Mouse (Mus musculus) intestine, embryonic 14.5 days (tissue): Measurements from ENCODE around the gene Cacna1s. TPM values are rescaled to one million over a fixed set of nuclear protein-coding genes. Genes with fewer than 3 reads are reported as not detected.
A peak's percentile ranks its signal among the peaks of the same experiment; 100 is the strongest.

Experiments
- ATAC-seq: fragments of 200-750 bp; cut with Nextera tagmentation; replicated peaks from 2 replicates; pipeline ENCODE4 v1.8.0; 2017; ENCODE audit warnings: low read depth, moderate number of reproducible peaks, moderate TSS enrichment, moderate library complexity; ENCODE audit not compliant: low FRiP score, low TSS enrichment
- DNase-seq: peaks from one replicate; pipeline ENCODE4 v3.0.0-alpha.2; 2018; ENCODE audit warnings: low spot score
- H3K27ac ChIP-seq: fragments of 300-500 bp; sonication (generic); 2 replicates; pipeline ENCODE4 v1.5.1; 2014; ENCODE audit warnings: low read depth, mild to moderate bottlenecking, control low read depth
- H3K27me3 ChIP-seq: fragments of 300-500 bp; sonication (generic); replicated peaks from 2 replicates; pipeline ENCODE4 v1.6.1; 2014; ENCODE audit warnings: low read length, control low read depth; ENCODE audit not compliant: control insufficient read depth, insufficient read depth
- H3K36me3 ChIP-seq: fragments of 300-500 bp; sonication (generic); 2 replicates; pipeline ENCODE4 v1.6.1; 2014; ENCODE audit warnings: low read length, control low read depth; ENCODE audit not compliant: control insufficient read depth, insufficient read depth
- H3K4me1 ChIP-seq: fragments of 300-500 bp; sonication (generic); replicated peaks from 2 replicates; pipeline ENCODE4 v1.6.1; 2014; ENCODE audit warnings: low read length, control low read depth, mixed read lengths; ENCODE audit not compliant: control insufficient read depth, insufficient read depth
- H3K4me2 ChIP-seq: fragments of 300-500 bp; sonication (generic); 2 replicates; pipeline ENCODE4 v1.6.1; 2014; ENCODE audit warnings: low read length
- H3K4me3 ChIP-seq: fragments of 300-500 bp; sonication (generic); 2 replicates; pipeline ENCODE4 v1.5.1; 2014; ENCODE audit warnings: low read depth, low read length, control low read depth, mixed read lengths
- H3K9ac ChIP-seq: fragments of 300-500 bp; sonication (generic); 2 replicates; pipeline ENCODE4 v1.6.1; 2014; ENCODE audit warnings: mild to moderate bottlenecking, low read length
- H3K9me3 ChIP-seq: fragments of 300-500 bp; sonication (generic); 2 replicates; pipeline ENCODE4 v1.6.1; 2016; ENCODE audit warnings: low read length, control low read depth; ENCODE audit not compliant: control insufficient read depth
- WGBS: fragments of 180-500 bp; shearing (Covaris S2); extraction: QIAGEN DNeasy Blood & Tissue Kit; methylation state at CpG from one replicate; pipeline ENCODE4 v1.1.7; 2014; 5-methylcytosine and 5-hydroxymethylcytosine counted together
- polyA plus RNA-seq: library from polyadenylated mRNA; unstranded; fragments of >200 nt; fragmentation: Nextera tagmentation; extraction: Ambion mirVana; gene quantifications from 2 replicates; pipeline ENCODE4 v1.2.1, GENCODE M21; 2014

Gene Cacna1s
- polyA plus RNA-seq, 1 experiment from 2014 or later: 0.08 TPM

- peaks cover 19% of the 10 kb centered on the region for H3K27me3 ChIP-seq
- no peak overlapping the region for H3K9ac ChIP-seq
- peaks cover 6% of the 10 kb centered on the region; the same call in 1 of the 2 replicates for H3K4me1 ChIP-seq
- no peak overlapping the region for H3K27ac ChIP-seq
- no peak overlapping the region for H3K4me2 ChIP-seq
- ATAC-seq: no peak
- WGBS: 15% methylated on average over 4 of the region's 4 CpGs
- no peaks in the 10 kb centered on the region for H3K36me3 ChIP-seq
- DNase-seq: peak; percentile 75
- no peak overlapping the region for H3K4me3 ChIP-seq
- H3K9me3 ChIP-seq: no peaks in the 10 kb centered on the region
Observed at GRCm38 (mm10) chr1:136045774-136046173, 6.8 kb upstream of the Cacna1s start.

DNA sequence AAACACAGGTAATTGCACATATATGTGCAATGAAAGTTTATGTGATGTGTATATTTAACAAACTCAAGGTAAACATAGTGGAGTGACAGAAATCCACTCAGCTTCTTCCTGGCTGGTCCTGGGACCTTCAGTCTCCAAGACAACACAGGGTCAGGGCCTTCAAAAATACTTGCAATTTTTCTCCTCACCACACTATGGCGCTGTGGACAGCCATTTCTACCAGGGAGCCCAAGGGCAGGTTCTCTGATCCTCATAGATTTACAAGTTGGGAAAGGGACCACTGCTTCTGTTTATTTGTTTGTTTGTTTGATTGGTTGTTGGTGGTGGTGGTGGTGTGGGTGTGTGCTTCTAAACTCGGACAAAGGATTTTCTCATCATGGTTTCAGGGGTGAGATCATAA lies 5.1 kb upstream of the Cacna1s start:
- H3K9me3 ChIP-seq: no peaks in the 10 kb centered on the region
- DNase-seq (no peak), ATAC-seq (no peak)
- 0% methylated on average over 2 of the region's 2 CpGs for WGBS
- H3K4me1 ChIP-seq: peaks cover 9% of the 10 kb centered on the region; the same call in 1 of the 2 replicates
- no peak overlapping the region for H3K4me3 ChIP-seq
- no peak overlapping the region for H3K4me2 ChIP-seq
- H3K36me3 ChIP-seq: no peaks in the 10 kb centered on the region
- peaks cover 31% of the 10 kb centered on the region for H3K27me3 ChIP-seq
- H3K9ac ChIP-seq: no peak overlapping the region
- H3K27ac ChIP-seq: no peak overlapping the region

DNA sequence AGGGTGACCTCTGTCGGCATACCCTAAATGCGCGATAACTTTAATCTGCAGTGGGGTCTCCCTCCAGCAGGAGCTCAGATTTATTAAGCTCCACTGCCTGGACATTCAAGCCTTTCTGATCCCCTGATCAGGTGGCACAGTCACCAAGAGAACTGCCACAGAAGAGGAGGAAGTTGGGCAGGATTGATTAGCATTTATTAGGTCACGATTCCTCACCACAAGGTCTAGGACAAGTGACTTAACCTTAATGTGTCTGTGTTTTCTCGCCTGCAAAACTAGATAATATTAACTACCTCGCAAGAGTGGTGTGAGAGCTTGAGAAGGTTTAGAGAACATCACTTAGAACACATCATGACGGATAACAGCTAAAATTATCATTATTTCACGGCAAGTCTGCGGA lies 4.7 kb upstream of the Cacna1s start:
- ATAC-seq: no peak
- Histone ChIP-seq H3K27ac (no peak overlapping the region), H3K4me3 (no peak overlapping the region), H3K9me3 (no peaks in the 10 kb centered on the region), H3K4me2 (no peak overlapping the region), H3K36me3 (no peaks in the 10 kb centered on the region), H3K4me1 (peaks cover 9% of the 10 kb centered on the region; the same call in 1 of the 2 replicates), H3K9ac (no peak overlapping the region), H3K27me3 (peaks cover 34% of the 10 kb centered on the region)
- no peak for DNase-seq
- 73% methylated on average over 9 of the region's 9 CpGs for WGBS

DNA sequence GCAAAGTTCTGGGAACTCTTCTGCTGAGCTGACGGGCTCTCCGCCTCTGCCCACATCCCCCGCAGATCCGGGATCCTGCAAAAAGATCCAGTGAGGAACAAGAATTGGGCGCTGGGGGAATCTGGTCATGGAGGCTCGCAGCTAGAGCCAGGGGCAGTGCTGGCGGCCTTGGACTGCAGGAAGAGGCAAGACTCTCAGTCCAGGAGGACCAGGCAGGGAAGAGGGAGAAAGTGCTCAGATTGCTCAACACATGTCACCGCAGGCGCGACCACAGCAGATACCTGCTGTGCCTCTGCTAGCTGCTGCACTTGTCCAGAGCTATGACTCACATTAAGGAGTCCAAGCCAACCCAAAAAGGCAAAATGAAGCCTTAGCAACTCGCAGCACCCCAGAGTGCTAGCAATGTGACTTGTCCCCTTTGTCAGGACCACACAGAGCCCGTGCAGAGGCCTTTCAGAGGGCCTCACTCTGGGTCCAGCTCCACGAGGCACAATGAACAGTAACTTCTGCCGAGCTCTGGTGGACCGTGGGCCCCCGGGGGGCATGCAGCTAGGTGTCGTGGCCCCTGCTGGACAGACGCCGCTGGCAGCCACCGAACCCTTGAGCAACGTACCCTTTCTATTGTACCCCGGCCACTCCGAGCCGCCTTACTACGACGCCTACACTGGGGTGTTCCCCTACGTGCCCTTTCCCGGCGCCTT lies 2.1 kb upstream of the Cacna1s start, which contains the start of gene Ascl5:
Ascl5 (plus strand) TSS at position 493 of the 701 bp plus-strand sequence.
- Histone ChIP-seq H3K4me2 (peak within 1 kb of the TSS; percentile 50), H3K27ac (no peak within 1 kb of the TSS), H3K27me3 (peaks cover 39% of the 10 kb centered on the region), H3K4me3 (peak within 1 kb of the TSS; percentile 20), H3K4me1 (peaks cover 9% of the 10 kb centered on the region; the same call in 1 of the 2 replicates), H3K9me3 (no peaks in the 10 kb centered on the region), H3K9ac (peak within 1 kb of the TSS; percentile 10; the same call in 1 of the 2 replicates), H3K36me3 (no peaks in the 10 kb centered on the region)
- ATAC-seq (no peak), DNase-seq (no peak)
- WGBS: 28% methylated on average over 29 of the region's 29 CpGs

GRCm38 (mm10) chr1:136051013-136051315 lies 1.6 kb upstream of the Cacna1s start:
- under 1% methylated on average over 36 of the region's 36 CpGs for WGBS
- DNase-seq (no peak), ATAC-seq (peak; percentile 41)
- peaks cover 39% of the 10 kb centered on the region for H3K27me3 ChIP-seq
- no peaks in the 10 kb centered on the region for H3K9me3 ChIP-seq
- H3K4me3 ChIP-seq: peak overlapping the region; percentile 20
- no peak overlapping the region for H3K27ac ChIP-seq
- H3K36me3 ChIP-seq: no peaks in the 10 kb centered on the region
- H3K9ac ChIP-seq: peak overlapping the region; percentile 10; the same call in 1 of the 2 replicates
- peak overlapping the region; percentile 50 for H3K4me2 ChIP-seq
- H3K4me1 ChIP-seq: peaks cover 9% of the 10 kb centered on the region; the same call in 1 of the 2 replicates

- Histone ChIP-seq H3K27me3 (peaks cover 39% of the 10 kb centered on the region), H3K4me1 (peaks cover 9% of the 10 kb centered on the region; the same call in 1 of the 2 replicates), H3K9me3 (no peaks in the 10 kb centered on the region), H3K4me3 (peak overlapping the region; percentile 20), H3K36me3 (no peaks in the 10 kb centered on the region), H3K27ac (no peak overlapping the region), H3K9ac (no peak overlapping the region), H3K4me2 (peak overlapping the region; percentile 50)
- ATAC-seq: peak; percentile 67
- 1% methylated on average over 6 of the region's 6 CpGs for WGBS
- DNase-seq: peak; percentile 83
Observed at GRCm38 (mm10) chr1:136051465-136051864, 1.1 kb upstream of the Cacna1s start.

DNA sequence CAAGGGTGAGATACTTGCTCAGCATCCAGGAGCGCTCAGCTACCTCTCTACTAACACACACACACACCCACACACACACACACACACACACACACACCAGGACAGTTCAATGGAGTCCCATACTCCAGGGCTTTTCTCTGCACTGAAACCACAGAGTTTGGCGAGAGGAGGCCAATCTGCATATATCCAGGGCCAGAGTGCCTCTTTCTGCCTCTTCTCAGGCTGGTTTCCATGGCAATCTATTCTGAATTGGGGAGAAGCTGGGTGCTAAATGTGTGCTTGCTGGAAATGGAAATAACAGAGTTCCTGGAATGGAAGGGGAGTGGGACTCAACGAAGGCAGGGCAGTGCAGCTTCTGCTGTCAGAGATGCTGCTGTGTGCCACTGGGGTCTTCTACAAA lies 3.2 kb downstream of the Cacna1s start:
- H3K9me3 ChIP-seq: no peaks in the 10 kb centered on the region
- no peak for DNase-seq
- no peak overlapping the region for H3K27ac ChIP-seq
- no peak overlapping the region for H3K4me2 ChIP-seq
- H3K4me1 ChIP-seq: peaks cover 5% of the 10 kb centered on the region; the same call in 1 of the 2 replicates
- no peak for ATAC-seq
- H3K36me3 ChIP-seq: no peaks in the 10 kb centered on the region
- H3K27me3 ChIP-seq: peaks cover 20% of the 10 kb centered on the region
- no peak overlapping the region for H3K4me3 ChIP-seq
- no peak overlapping the region for H3K9ac ChIP-seq
- 70% methylated on average over 3 of the region's 3 CpGs for WGBS

DNA sequence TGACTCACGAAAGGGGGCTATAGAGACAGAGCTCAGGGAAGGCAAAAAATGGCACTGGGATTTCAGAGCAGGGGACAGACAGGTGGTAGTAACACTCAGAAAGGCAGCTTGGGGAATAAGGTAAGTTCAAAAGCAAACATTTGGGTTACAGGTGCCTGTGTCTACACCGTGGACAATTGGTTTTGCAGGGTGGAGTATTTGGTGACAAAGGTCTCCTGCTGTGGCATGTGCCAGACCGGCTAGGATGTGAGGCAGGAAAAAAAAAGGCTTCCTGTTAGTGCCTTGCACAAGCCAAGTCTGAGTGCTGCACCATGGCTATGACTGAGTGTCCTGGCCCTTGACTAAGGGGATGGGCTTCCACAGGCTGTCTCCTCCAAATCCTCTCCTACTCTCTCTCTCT lies 6.0 kb downstream of the Cacna1s start:
- WGBS: 36% methylated on average over 3 of the region's 3 CpGs
- H3K27me3 ChIP-seq: no peaks in the 10 kb centered on the region
- ATAC-seq (no peak), DNase-seq (no peak)
- H3K36me3 ChIP-seq: no peaks in the 10 kb centered on the region
- H3K9ac ChIP-seq: no peak overlapping the region
- H3K27ac ChIP-seq: no peak overlapping the region
- no peaks in the 10 kb centered on the region for H3K4me1 ChIP-seq
- H3K4me3 ChIP-seq: no peak overlapping the region
- H3K4me2 ChIP-seq: no peak overlapping the region
- H3K9me3 ChIP-seq: no peaks in the 10 kb centered on the region
